Mouse (Mus musculus): ENCODE measurements around the gene Rtn4.

- TF ChIP-seq CTCF (IDR thresholded peaks at IDR 0.05; ENCODE audit: low read depth, low read length) = no peak
- TF ChIP-seq POLR2A (IDR thresholded peaks at IDR 0.05; ENCODE audit: insufficient read depth, low read length) = no peak
Measured at GRCm38 (mm10) chr11:29644421-29644820, 48.3 kb upstream of the Rtn4 start.
